Mouse (Mus musculus) liver, postnatal 0 days (tissue): ENCODE measurements around the gene Vmn2r48. TPM values are rescaled to one million over a fixed set of nuclear protein-coding genes. Genes with fewer than 3 reads are reported as not detected.
"Not testable (repeated sequence)": the region's sequence is repeated elsewhere in the genome, so short reads cannot be mapped to it uniquely, and the experiment has no call there.

Experiments used
- ATAC-seq: fragments of 200-750 bp; cut with Nextera tagmentation; 2 replicates; pipeline ENCODE4 v1.8.0; 2017; ENCODE audit warnings: mild to moderate bottlenecking, moderate library complexity
- DNase-seq: peaks from one replicate; pipeline ENCODE4 v3.0.0-alpha.2; 2016
- H3K27ac ChIP-seq: fragments of 300-500 bp; sonication (generic); 2 replicates; pipeline ENCODE4 v1.5.1; 2014; ENCODE audit warnings: antibody characterized with exemption, moderate library complexity, mild to moderate bottlenecking, low read depth
- H3K27me3 ChIP-seq: fragments of 300-500 bp; sonication (generic); 2 replicates; pipeline ENCODE4 v1.6.1; 2014; ENCODE audit warnings: low read length, control low read depth, mixed read lengths; ENCODE audit not compliant: insufficient read depth
- H3K36me3 ChIP-seq: fragments of 300-500 bp; sonication (generic); replicated peaks from 2 replicates; pipeline ENCODE4 v1.6.1; 2014; ENCODE audit warnings: mild to moderate bottlenecking, control low read depth, low read length, moderate library complexity, mixed read lengths; ENCODE audit not compliant: insufficient read depth
- H3K4me1 ChIP-seq: fragments of 300-500 bp; sonication (generic); 2 replicates; pipeline ENCODE4 v1.6.1; 2014; ENCODE audit warnings: antibody characterized with exemption, mild to moderate bottlenecking, control low read depth; ENCODE audit not compliant: insufficient read depth
- H3K4me2 ChIP-seq: fragments of 300-500 bp; sonication (generic); 2 replicates; pipeline ENCODE4 v1.6.1; 2014; ENCODE audit warnings: low read depth, mild to moderate bottlenecking, low read length, moderate library complexity, mixed read lengths
- H3K4me3 ChIP-seq: fragments of 300-500 bp; sonication (generic); 2 replicates; pipeline ENCODE4 v1.5.1; 2014; ENCODE audit warnings: low read depth, low read length
- H3K9ac ChIP-seq: fragments of 300-500 bp; sonication (generic); replicated peaks from 2 replicates; pipeline ENCODE4 v1.6.1; 2014; ENCODE audit warnings: mild to moderate bottlenecking, moderate library complexity
- H3K9me3 ChIP-seq: fragments of 300-500 bp; sonication (generic); 2 replicates; pipeline ENCODE4 v1.6.1; 2016; ENCODE audit warnings: mild to moderate bottlenecking, control low read depth, low read length, mixed read lengths
- WGBS: fragments of 180-500 bp; shearing (Covaris S2); extraction: QIAGEN DNeasy Blood & Tissue Kit; methylation state at CpG from one replicate; pipeline ENCODE4 v1.1.7; 2014; ENCODE audit not compliant: insufficient replicate concordance; 5-methylcytosine and 5-hydroxymethylcytosine counted together
- polyA plus RNA-seq: library from polyadenylated mRNA; unstranded; fragments of >200 nt; fragmentation: Nextera tagmentation; extraction: Ambion mirVana; gene quantifications from 2 replicates; pipeline ENCODE4 v1.2.1, GENCODE M21; 2015

Gene Vmn2r48
- polyA plus RNA-seq = not detected in 2 replicates

DNA sequence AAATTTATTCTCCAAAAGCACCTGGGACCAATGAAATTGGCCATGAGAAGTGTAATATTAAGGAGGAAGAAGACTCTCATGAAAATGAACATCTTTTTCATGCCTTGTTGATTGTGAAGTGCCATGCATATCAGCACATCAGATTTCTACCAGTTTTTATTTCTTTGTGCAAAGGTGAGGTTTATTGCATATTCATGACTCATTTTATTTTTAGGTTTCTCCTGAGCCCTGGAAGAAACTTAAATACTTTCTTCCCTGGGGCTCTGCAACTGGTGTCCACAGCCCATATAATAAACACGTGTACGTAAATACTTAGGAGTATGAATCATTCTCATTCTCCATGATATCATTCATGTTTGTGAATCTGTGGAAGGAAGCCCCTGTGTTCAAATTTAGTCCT lies at the start of gene Vmn2r48:
TSS of gene Vmn2r48 (minus strand) at position 101 of the 400 bp plus-strand sequence.
- H3K4me2 ChIP-seq, ATAC-seq, DNase-seq, H3K9ac ChIP-seq, H3K27ac ChIP-seq, H3K27me3 ChIP-seq, H3K9me3 ChIP-seq, H3K36me3 ChIP-seq, H3K4me1 ChIP-seq, H3K4me3 ChIP-seq: not testable (repeated sequence)
- WGBS = 82% methylated on average over 2 of the region's 2 CpGs

DNA sequence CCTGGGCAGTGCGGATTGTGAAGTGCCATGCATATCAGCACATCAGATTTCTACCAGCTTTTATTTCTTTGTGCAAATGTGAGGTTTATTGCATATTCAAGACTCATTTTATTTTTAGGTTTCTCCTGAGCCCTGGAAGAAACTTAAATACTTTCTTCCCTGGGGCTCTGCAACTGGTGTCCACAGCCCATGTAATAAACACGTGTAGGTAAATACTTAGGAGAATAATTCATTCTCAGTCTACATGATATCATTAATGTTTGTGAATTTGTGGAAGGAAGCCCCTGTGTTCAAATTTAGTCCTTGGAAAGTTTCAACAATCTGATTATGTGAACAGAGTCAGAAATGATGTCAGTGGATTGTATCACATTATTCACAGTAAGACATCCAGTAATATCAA lies 38.8 kb upstream of the Vmn2r48 start, which contains the start of gene Vmn2r49:
TSS of gene Vmn2r49 (minus strand) at position 101 of the 400 bp plus-strand sequence.
- not testable (repeated sequence) for H3K4me1 ChIP-seq, H3K4me2 ChIP-seq, H3K27me3 ChIP-seq, H3K9ac ChIP-seq, H3K9me3 ChIP-seq, DNase-seq, H3K36me3 ChIP-seq, ATAC-seq, H3K27ac ChIP-seq, H3K4me3 ChIP-seq
- no CpG with 5 or more reads among the region's 2 CpGs for WGBS

Other genes starting within 250 kb of the Vmn2r48 start
- gene Vmn2r46, start 183.0 kb downstream of the Vmn2r48 start, polyA plus RNA-seq = not detected in 2 replicates
- not detected in 2 replicates for gene Vmn2r47, start 112.3 kb downstream of the Vmn2r48 start, polyA plus RNA-seq
- gene Vmn2r49, start 38.7 kb upstream of the Vmn2r48 start, polyA plus RNA-seq = not detected in 2 replicates
- gene Vmn2r50, start 99.7 kb upstream of the Vmn2r48 start, polyA plus RNA-seq = not detected in 2 replicates
- gene Vmn2r51, start 152.2 kb upstream of the Vmn2r48 start, polyA plus RNA-seq = not detected in 2 replicates
- not detected in 2 replicates for gene Vmn2r52, start 223.0 kb upstream of the Vmn2r48 start, polyA plus RNA-seq